Mouse (Mus musculus) MEL (cell line): ENCODE results near the gene Mtrf1l.
A peak's percentile ranks its signal among the peaks of the same experiment; 100 is the strongest.

Source experiments
- CTCF ChIP-seq, 3 experiments: IDR thresholded peaks in 2 of 3; conservative IDR thresholded peaks in 1 of 3; 2 replicates each; pipeline ENCODE4 v1.5.1; 2011 to 2012; ENCODE audit warnings: low read length in 3 of 3, low read depth in 2 of 3, mild to moderate bottlenecking in 2 of 3, improper control_type of control experiment in 1 of 3, inconsistent platforms in 1 of 3, mixed read lengths in 1 of 3, moderate library complexity in 1 of 3; ENCODE audit not compliant: control insufficient read depth in 1 of 3, insufficient read depth in 1 of 3, poor library complexity in 1 of 3, severe bottlenecking in 1 of 3
- EP300 ChIP-seq, 2 experiments: IDR thresholded peaks; 2 replicates each; pipeline ENCODE4 v1.6.1; 2011; ENCODE audit warnings: improper control_type of control experiment in 2 of 2, low read length in 2 of 2, low read depth in 1 of 2, mild to moderate bottlenecking in 1 of 2
- NRF1 ChIP-seq: IDR thresholded peaks from 2 replicates; pipeline ENCODE4 v1.6.1; 2014; ENCODE audit warnings: low read depth, mild to moderate bottlenecking, inconsistent platforms, low read length, improper control_type of control experiment, moderate library complexity; ENCODE audit not compliant: poor library complexity, insufficient read depth, severe bottlenecking
- POLR2A ChIP-seq, 2 experiments: IDR thresholded peaks; 2 replicates each; pipeline ENCODE4 v1.6.1; 2011 to 2012; ENCODE audit warnings: low read length in 2 of 2, mild to moderate bottlenecking in 2 of 2, control low read depth in 1 of 2, improper control_type of control experiment in 1 of 2, low read depth in 1 of 2, moderate library complexity in 1 of 2; ENCODE audit not compliant: control insufficient read depth in 1 of 2, insufficient read depth in 1 of 2, poor library complexity in 1 of 2
- RAD21 ChIP-seq: IDR thresholded peaks from 2 replicates; pipeline ENCODE4 v1.6.1; 2011; ENCODE audit warnings: mild to moderate bottlenecking, low read depth, low read length, improper control_type of control experiment
- SIN3A ChIP-seq: IDR thresholded peaks from 2 replicates; pipeline ENCODE4 v1.6.1; 2012; ENCODE audit warnings: low read length, improper control_type of control experiment, inconsistent platforms
- TBP ChIP-seq: IDR thresholded peaks from 2 replicates; pipeline ENCODE4 v1.8.0; 2011; ENCODE audit warnings: low read depth, low read length, improper control_type of control experiment
- ZNF384 ChIP-seq: IDR thresholded peaks from 2 replicates; pipeline ENCODE4 v1.6.1; 2012; ENCODE audit warnings: low read depth, mild to moderate bottlenecking, inconsistent platforms, low read length, improper control_type of control experiment

GRCm38 (mm10) chr10:5846939-5847338, 23.2 kb upstream of the Mtrf1l start:
- no peak for TF ChIP-seq EP300 (IDR thresholded peaks at IDR 0.05; ENCODE audit: low read depth in 1 of 2, low read length in 2 of 2)
- TF ChIP-seq CTCF (IDR thresholded peaks at IDR 0.05 in 2 of 3, conservative IDR thresholded peaks at IDR 0.05 in 1 of 3; ENCODE audit: control insufficient read depth in 1 of 3, insufficient read depth in 1 of 3, low read depth in 2 of 3, low read length in 3 of 3, poor library complexity in 1 of 3, severe bottlenecking in 1 of 3) = no peak
- peak; percentile 8; the same call in 1 of the 2 replicates for TF ChIP-seq RAD21
- no peak for TF ChIP-seq TBP
- TF ChIP-seq ZNF384 = no peak
- no peak for TF ChIP-seq NRF1
- no peak for TF ChIP-seq POLR2A (IDR thresholded peaks at IDR 0.05; ENCODE audit: control insufficient read depth in 1 of 2, insufficient read depth in 1 of 2, low read depth in 1 of 2, low read length in 2 of 2, poor library complexity in 1 of 2)
- no peak for TF ChIP-seq SIN3A
